Mouse (Mus musculus): Measurements from ENCODE around the gene Dnajc3. TPM values are rescaled to one million over a fixed set of nuclear protein-coding genes. Genes with fewer than 3 reads are reported as not detected.
A peak's percentile ranks its signal among the peaks of the same experiment; 100 is the strongest.

Dnajc3 gene
- polyA plus RNA-seq, 1 experiment = 9.8 TPM

DNA sequence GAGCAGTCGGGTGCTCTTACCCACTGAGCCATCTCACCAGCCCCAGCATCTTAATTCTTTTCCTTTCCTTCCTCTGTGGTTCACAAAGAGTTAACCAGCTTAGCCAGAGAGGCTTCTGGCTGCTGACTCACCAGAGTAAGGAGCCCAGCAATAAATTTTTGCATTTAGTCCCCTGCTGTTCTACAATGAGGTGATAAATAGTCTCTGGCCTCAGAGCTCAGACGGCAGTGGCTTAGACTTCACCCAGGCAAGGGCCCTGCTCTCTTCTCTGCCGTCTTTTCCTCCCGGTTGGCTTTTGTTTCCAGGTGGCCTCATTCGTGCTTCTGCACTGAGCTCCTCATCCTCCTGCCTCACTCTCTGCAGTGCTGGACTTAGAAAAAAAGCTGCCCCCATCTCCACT, 68.1 kb downstream of the Dnajc3 start:
- no peak for TF ChIP-seq CTCF (IDR thresholded peaks at IDR 0.05; ENCODE audit: extremely low read depth, insufficient read length, insufficient replicate concordance, low read depth, low read length)
- TF ChIP-seq POLR2A (IDR thresholded peaks at IDR 0.05; ENCODE audit: low read depth, low read length) = no peak
- H3K27me3 ChIP-seq (ENCODE audit: control insufficient read depth, insufficient read depth, low read length) = no peaks in the 10 kb centered on the region
- H3K36me3 ChIP-seq (ENCODE audit: control insufficient read depth, insufficient read depth, low read length) = no peaks in the 10 kb centered on the region
- peaks cover 2% of the 10 kb centered on the region; the same call in 1 of the 2 replicates for H3K4me1 ChIP-seq (ENCODE audit: control insufficient read depth, insufficient read depth, insufficient read length, low read length)
- H3K27ac ChIP-seq (ENCODE audit: insufficient read depth, low read depth, low read length) = no peak overlapping the region
- H3K4me3 ChIP-seq (ENCODE audit: low read depth, low read length) = no peak overlapping the region
- 15% methylated on average over 5 of the region's 5 CpGs for WGBS

DNA sequence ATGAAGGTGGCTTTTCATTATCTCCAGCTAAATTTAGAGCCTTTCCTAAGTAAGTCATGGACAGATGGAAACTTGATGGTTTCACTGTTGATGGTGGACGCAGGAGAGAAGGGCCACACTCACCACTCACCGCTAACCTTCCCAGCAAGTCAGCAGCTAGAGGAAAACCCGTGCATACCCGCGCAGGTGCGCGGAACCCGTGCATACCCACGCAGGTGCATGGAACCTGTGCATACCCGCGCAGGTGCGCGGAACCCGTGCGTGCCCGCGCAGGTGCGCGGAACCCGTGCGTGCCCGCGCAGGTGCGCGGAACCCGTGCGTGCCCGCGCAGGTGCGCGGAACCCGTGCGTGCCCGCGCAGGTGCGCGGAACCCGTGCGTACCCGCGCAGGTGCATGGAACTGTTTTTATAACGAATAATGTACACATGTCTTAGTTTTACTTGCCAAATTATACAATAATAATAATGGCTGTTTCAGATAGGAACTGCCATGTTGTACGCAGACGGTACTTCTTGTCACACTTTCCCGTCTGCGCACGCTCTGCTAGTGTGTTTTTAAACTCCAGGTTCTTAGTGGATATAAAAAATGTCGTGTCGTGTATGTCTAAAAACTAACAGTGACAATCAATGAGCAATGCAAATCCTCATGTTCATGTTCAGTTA, 68.8 kb downstream of the Dnajc3 start:
- H3K27ac ChIP-seq (ENCODE audit: insufficient read depth, low read depth, low read length) = peak overlapping the region; percentile 60
- peak overlapping the region; percentile 67 for H3K4me3 ChIP-seq (ENCODE audit: low read depth, low read length)
- no peaks in the 10 kb centered on the region for H3K27me3 ChIP-seq (ENCODE audit: control insufficient read depth, insufficient read depth, low read length)
- TF ChIP-seq CTCF (IDR thresholded peaks at IDR 0.05; ENCODE audit: extremely low read depth, insufficient read length, insufficient replicate concordance, low read depth, low read length) (no peak), POLR2A (IDR thresholded peaks at IDR 0.05; ENCODE audit: low read depth, low read length) (0 out of 2 replicates have a peak, but pooled peaks have one; percentile 21)
- 2% methylated on average over 49 of the region's 49 CpGs for WGBS
- peaks cover 2% of the 10 kb centered on the region; the same call in 1 of the 2 replicates for H3K4me1 ChIP-seq (ENCODE audit: control insufficient read depth, insufficient read depth, insufficient read length, low read length)
- H3K36me3 ChIP-seq (ENCODE audit: control insufficient read depth, insufficient read depth, low read length) = no peaks in the 10 kb centered on the region

GRCm38 (mm10) chr14:119007103-119007951, 69.6 kb downstream of the Dnajc3 start:
- no peaks in the 10 kb centered on the region for H3K27me3 ChIP-seq (ENCODE audit: control insufficient read depth, insufficient read depth, low read length)
- under 1% methylated on average over 13 of the region's 13 CpGs for WGBS
- H3K27ac ChIP-seq (ENCODE audit: insufficient read depth, low read depth, low read length) = peak overlapping the region; percentile 60
- H3K4me1 ChIP-seq (ENCODE audit: control insufficient read depth, insufficient read depth, insufficient read length, low read length) = peaks cover 2% of the 10 kb centered on the region; the same call in 1 of the 2 replicates
- TF ChIP-seq CTCF (IDR thresholded peaks at IDR 0.05; ENCODE audit: extremely low read depth, insufficient read length, insufficient replicate concordance, low read depth, low read length) (no peak), POLR2A (IDR thresholded peaks at IDR 0.05; ENCODE audit: low read depth, low read length) (peak; percentile 22; the same call in 1 of the 2 replicates)
- peak overlapping the region; percentile 11 for H3K4me3 ChIP-seq (ENCODE audit: low read depth, low read length)
- H3K36me3 ChIP-seq (ENCODE audit: control insufficient read depth, insufficient read depth, low read length) = no peaks in the 10 kb centered on the region

DNA sequence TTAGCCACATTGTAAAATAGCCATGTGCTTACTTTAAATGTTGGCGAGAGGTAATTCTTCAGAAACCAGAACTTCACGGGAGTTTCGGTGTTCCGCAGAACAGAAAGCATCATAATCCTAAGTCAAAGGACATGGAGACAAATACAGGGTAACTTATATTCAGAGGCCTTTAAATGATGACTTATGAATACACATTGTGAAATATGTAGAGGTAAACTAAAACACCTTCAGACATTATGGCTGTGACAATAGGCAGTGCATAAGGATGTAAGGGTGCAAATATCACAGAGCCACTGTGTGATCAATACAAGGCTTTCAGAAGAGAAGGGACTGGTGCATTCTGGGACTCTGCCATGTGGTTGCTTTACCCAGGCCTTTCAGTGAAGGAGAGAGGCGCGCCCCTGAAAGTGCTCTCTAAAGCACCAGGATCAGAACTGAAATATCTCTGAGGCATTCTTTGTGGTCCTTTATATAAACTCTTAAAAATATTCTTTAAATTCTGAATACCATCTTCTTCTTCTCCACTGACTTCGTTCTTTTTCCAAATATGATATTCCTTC, 70.3 kb downstream of the Dnajc3 start:
- Histone ChIP-seq H3K36me3 (ENCODE audit: control insufficient read depth, insufficient read depth, low read length) (no peaks in the 10 kb centered on the region), H3K4me3 (ENCODE audit: low read depth, low read length) (no peak overlapping the region), H3K27ac (ENCODE audit: insufficient read depth, low read depth, low read length) (peak overlapping the region; percentile 38; the same call in 1 of the 2 replicates), H3K4me1 (ENCODE audit: control insufficient read depth, insufficient read depth, insufficient read length, low read length) (peaks cover 2% of the 10 kb centered on the region; the same call in 1 of the 2 replicates), H3K27me3 (ENCODE audit: control insufficient read depth, insufficient read depth, low read length) (no peaks in the 10 kb centered on the region)
- no peak for TF ChIP-seq POLR2A (IDR thresholded peaks at IDR 0.05; ENCODE audit: low read depth, low read length)
- TF ChIP-seq CTCF (IDR thresholded peaks at IDR 0.05; ENCODE audit: extremely low read depth, insufficient read length, insufficient replicate concordance, low read depth, low read length) = no peak
- WGBS = 23% methylated on average over 7 of the region's 7 CpGs

DNA sequence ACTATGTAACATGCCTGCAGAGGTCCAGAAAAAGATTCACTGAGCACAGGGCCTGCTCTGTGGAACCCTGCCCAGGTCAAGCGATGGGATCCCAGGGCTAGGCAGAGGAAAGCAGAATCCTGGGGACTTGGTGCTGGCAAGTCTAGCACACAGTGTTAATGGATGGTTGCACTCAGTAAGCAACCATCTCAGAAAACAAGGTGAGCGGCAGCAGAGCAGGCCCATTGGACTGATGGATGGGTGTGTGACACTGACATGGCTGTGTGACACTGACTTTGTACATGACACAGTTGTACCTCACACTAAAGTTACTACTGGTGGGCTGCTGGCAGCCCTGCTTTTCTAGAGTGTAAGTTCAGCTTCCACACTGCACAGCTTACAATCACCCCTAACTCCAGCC, 71.8 kb downstream of the Dnajc3 start:
- TF ChIP-seq POLR2A (IDR thresholded peaks at IDR 0.05; ENCODE audit: low read depth, low read length) = no peak
- no peak overlapping the region for H3K27ac ChIP-seq (ENCODE audit: insufficient read depth, low read depth, low read length)
- H3K4me3 ChIP-seq (ENCODE audit: low read depth, low read length) = no peak overlapping the region
- peaks cover 2% of the 10 kb centered on the region; the same call in 1 of the 2 replicates for H3K4me1 ChIP-seq (ENCODE audit: control insufficient read depth, insufficient read depth, insufficient read length, low read length)
- H3K27me3 ChIP-seq (ENCODE audit: control insufficient read depth, insufficient read depth, low read length) = no peaks in the 10 kb centered on the region
- H3K36me3 ChIP-seq (ENCODE audit: control insufficient read depth, insufficient read depth, low read length) = no peaks in the 10 kb centered on the region
- WGBS = 94% methylated on average over 2 of the region's 2 CpGs

DNA sequence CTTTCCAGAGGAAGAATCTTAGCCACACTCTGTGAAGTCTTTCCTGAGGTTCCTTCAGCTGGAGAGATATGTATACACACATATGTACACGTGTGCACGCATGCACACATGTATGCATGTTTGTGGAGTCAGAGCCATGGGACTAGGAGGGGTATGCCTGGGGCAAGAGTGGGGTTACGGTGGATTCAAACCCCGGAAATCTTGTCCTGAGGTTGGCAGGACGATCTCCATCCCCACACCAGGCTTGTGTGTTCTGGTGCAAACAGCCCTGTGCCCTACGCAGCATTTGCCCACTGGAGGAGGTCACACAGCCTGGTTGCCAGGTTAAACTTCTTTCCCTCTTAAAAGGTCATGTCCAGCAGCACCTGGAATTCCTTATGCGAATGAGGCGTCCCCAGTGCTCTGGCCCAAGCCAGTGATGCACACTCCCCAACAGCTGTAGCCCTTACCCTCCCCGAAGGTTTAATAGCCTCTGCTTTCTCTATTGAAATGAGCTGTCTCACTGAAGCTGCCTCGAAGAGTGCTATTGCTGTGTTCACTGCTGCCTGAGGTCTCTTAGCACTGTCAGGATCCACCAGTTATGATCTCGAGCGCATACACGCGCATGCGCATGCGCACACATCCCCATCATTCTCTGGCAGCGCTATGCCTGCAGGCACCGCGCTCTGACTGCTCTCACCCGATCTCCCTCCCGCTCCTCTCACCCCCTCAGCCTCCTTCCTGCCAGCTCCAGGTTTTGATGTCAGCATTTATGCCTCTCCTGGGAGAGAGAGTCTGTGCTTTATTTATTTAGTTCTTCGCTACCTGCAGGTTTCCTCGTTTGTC, 75.0 kb downstream of the Dnajc3 start:
- TF ChIP-seq POLR2A (IDR thresholded peaks at IDR 0.05; ENCODE audit: low read depth, low read length) = no peak
- TF ChIP-seq CTCF (IDR thresholded peaks at IDR 0.05; ENCODE audit: extremely low read depth, insufficient read length, insufficient replicate concordance, low read depth, low read length) = no peak
- WGBS = 65% methylated on average over 23 of the region's 23 CpGs
- H3K4me3 ChIP-seq (ENCODE audit: low read depth, low read length) = no peak overlapping the region
- H3K4me1 ChIP-seq (ENCODE audit: control insufficient read depth, insufficient read depth, insufficient read length, low read length) = no peaks in the 10 kb centered on the region
- no peaks in the 10 kb centered on the region for H3K36me3 ChIP-seq (ENCODE audit: control insufficient read depth, insufficient read depth, low read length)
- H3K27me3 ChIP-seq (ENCODE audit: control insufficient read depth, insufficient read depth, low read length) = no peaks in the 10 kb centered on the region
- H3K27ac ChIP-seq (ENCODE audit: insufficient read depth, low read depth, low read length) = no peak overlapping the region

Measured in small intestine, adult 2 months (tissue).